Mouse (Mus musculus) erythroblast, adult 5-6 weeks (primary cell): ENCODE results near the gene Sv2c. TPM values are rescaled to one million over a fixed set of nuclear protein-coding genes. Genes with fewer than 3 reads are reported as not detected.

Source experiments
- total RNA-seq, 2 experiments: library from RNA; stranded (forward) in 1 of 2; stranded (reverse) in 1 of 2; fragments of 150-400 nt in 1 of 2; fragments of 200-764, 138-1000 nt in 1 of 2; gene quantifications; 2 replicates each; pipeline versions ENCODE4 v1.2.3 to v1.2.4; 2015 to 2017; ENCODE audit warnings: low replicate concordance in 2 of 2

The Sv2c gene
- total RNA-seq, 2 experiments from 2014 or later = 0.09 TPM; not detected in 1

Other genes with a start within 250 kb of the Sv2c start
- gene Iqgap2, start 240.7 kb downstream of the Sv2c start, total RNA-seq (2015; ENCODE audit: low replicate concordance) = 16.9 and 22.2 TPM in 2 replicates
- 36.8 and 41.5 TPM in 2 replicates for gene Iqgap2, start 240.7 kb downstream of the Sv2c start, total RNA-seq (2017; ENCODE audit: low replicate concordance)
- 5.4 and 15.6 TPM in 2 replicates for gene Gm20075, start 51.2 kb downstream of the Sv2c start, total RNA-seq (2015; ENCODE audit: low replicate concordance)
- 7.4 TPM in 1 of 2 replicates, not detected in the other for gene Gm20075, start 51.2 kb downstream of the Sv2c start, total RNA-seq (2017; ENCODE audit: low replicate concordance)
- gene Gm17190, start 50.5 kb downstream of the Sv2c start, total RNA-seq (2015; ENCODE audit: low replicate concordance) = not detected in 2 replicates
- gene Gm17190, start 50.5 kb downstream of the Sv2c start, total RNA-seq (2017; ENCODE audit: low replicate concordance) = not detected in 2 replicates